In the genomic region with DNA sequence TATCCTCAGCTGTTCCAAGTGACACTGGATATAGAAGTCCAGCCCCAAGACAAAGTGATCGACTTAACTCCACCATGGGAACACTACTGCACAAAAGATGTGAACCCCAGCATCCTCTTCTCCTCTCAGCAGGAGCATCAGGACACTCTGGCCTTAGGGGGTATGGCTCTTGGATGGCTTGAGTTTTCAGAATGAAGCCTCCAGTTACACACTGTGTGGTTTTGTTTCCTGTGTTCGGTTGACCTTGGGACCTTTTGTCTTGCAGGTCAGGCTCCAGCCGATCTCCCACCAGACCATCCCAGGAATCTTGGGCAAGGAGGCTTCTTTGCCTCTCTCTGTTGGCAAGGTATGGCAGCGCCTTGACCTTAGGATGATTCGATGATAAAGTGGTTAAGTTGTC, we compare ENCODE assay signal across 27 mouse cellular contexts.
"Had no signal": no experiment of that assay in that cellular context is flagged by ENCODE, and none has a peak within 500 bp of the region (broad histone marks: within the 10 kb centered on the region; RNA-seq: fewer than 3 reads in every experiment).

No protein-coding gene starts in this region.

- H3K27me3 ChIP-seq: embryonic facial prominence, embryonic 12.5 days; embryonic facial prominence, embryonic 13.5 days; embryonic facial prominence, embryonic 15.5 days; forebrain, embryonic 12.5 days; forebrain, embryonic 13.5 days; forebrain, embryonic 15.5 days had no signal

- H3K27ac ChIP-seq: embryonic facial prominence, embryonic 10.5 days; embryonic facial prominence, embryonic 12.5 days; embryonic facial prominence, embryonic 13.5 days; embryonic facial prominence, embryonic 15.5 days; forebrain, embryonic 10.5 days; forebrain, embryonic 12.5 days; forebrain, embryonic 13.5 days; forebrain, embryonic 15.5 days; gastrocnemius, adult 2 months; heart, adult 2 months had no signal

- ATAC-seq: forebrain, embryonic 13.5 days; forebrain, embryonic 14.5 days; forebrain, embryonic 15.5 days; forebrain, embryonic 16.5 days; forebrain, postnatal 0 days had no signal

- H3K36me3 ChIP-seq: embryonic facial prominence, embryonic 10.5 days; embryonic facial prominence, embryonic 12.5 days; embryonic facial prominence, embryonic 13.5 days; embryonic facial prominence, embryonic 15.5 days; forebrain, embryonic 10.5 days; forebrain, embryonic 12.5 days had no signal

- DNase-seq: cerebellum, adult 9-10 months; cerebellum, adult 9-11 months; cerebellum, postnatal 10 days; cerebellum, postnatal 14 days; cerebellum, postnatal 25 days; cerebellum, postnatal 36 days; embryo, embryonic 11 days; forebrain, postnatal 0 days; gastrocnemius, adult 2 months; gastrocnemius, postnatal 10 days; gastrocnemius, postnatal 14 days; gastrocnemius, postnatal 25 days; gastrocnemius, postnatal 36 days; heart, adult 11 months; heart, adult 18-20 months; heart, adult 2 months had no signal

- H3K4me3 ChIP-seq: embryonic facial prominence, embryonic 10.5 days; embryonic facial prominence, embryonic 12.5 days; embryonic facial prominence, embryonic 13.5 days; embryonic facial prominence, embryonic 15.5 days; erythroblast, embryonic 14.5 days; forebrain, embryonic 10.5 days; forebrain, embryonic 12.5 days; forebrain, embryonic 13.5 days; forebrain, embryonic 15.5 days; gastrocnemius, adult 2 months; heart, adult 2 months had no signal

- H3K4me1 ChIP-seq: embryonic facial prominence, embryonic 10.5 days; embryonic facial prominence, embryonic 12.5 days; embryonic facial prominence, embryonic 13.5 days; embryonic facial prominence, embryonic 15.5 days; forebrain, embryonic 10.5 days; forebrain, embryonic 12.5 days; forebrain, embryonic 13.5 days; forebrain, embryonic 15.5 days had no signal
